Mouse (Mus musculus) MEL (cell line): Measurements from ENCODE around the gene Galntl5.

ENCODE experiments used
- CHD1 ChIP-seq: IDR thresholded peaks from 2 replicates; pipeline ENCODE4 v1.6.1; 2012; ENCODE audit warnings: low read depth, mild to moderate bottlenecking, inconsistent platforms, low read length, improper control_type of control experiment
- CTCF ChIP-seq, 3 experiments: IDR thresholded peaks in 2 of 3; conservative IDR thresholded peaks in 1 of 3; 2 replicates each; pipeline ENCODE4 v1.5.1; 2011 to 2012; ENCODE audit warnings: low read length in 3 of 3, low read depth in 2 of 3, mild to moderate bottlenecking in 2 of 3, improper control_type of control experiment in 1 of 3, inconsistent platforms in 1 of 3, mixed read lengths in 1 of 3, moderate library complexity in 1 of 3; ENCODE audit not compliant: control insufficient read depth in 1 of 3, insufficient read depth in 1 of 3, poor library complexity in 1 of 3, severe bottlenecking in 1 of 3
- EP300 ChIP-seq, 2 experiments: IDR thresholded peaks; 2 replicates each; pipeline ENCODE4 v1.6.1; 2011; ENCODE audit warnings: improper control_type of control experiment in 2 of 2, low read length in 2 of 2, low read depth in 1 of 2, mild to moderate bottlenecking in 1 of 2
- JUND ChIP-seq: IDR thresholded peaks from 2 replicates; pipeline ENCODE4 v1.6.1; 2011; ENCODE audit warnings: low read depth, mild to moderate bottlenecking, improper control_type of control experiment, low read length
- MXI1 ChIP-seq: IDR thresholded peaks from 2 replicates; pipeline ENCODE4 v1.6.1; 2011; ENCODE audit warnings: mild to moderate bottlenecking, low read depth, low read length, improper control_type of control experiment
- POLR2A ChIP-seq, 2 experiments: IDR thresholded peaks; 2 replicates each; pipeline ENCODE4 v1.6.1; 2011 to 2012; ENCODE audit warnings: low read length in 2 of 2, mild to moderate bottlenecking in 2 of 2, control low read depth in 1 of 2, improper control_type of control experiment in 1 of 2, low read depth in 1 of 2, moderate library complexity in 1 of 2; ENCODE audit not compliant: control insufficient read depth in 1 of 2, insufficient read depth in 1 of 2, poor library complexity in 1 of 2

DNA sequence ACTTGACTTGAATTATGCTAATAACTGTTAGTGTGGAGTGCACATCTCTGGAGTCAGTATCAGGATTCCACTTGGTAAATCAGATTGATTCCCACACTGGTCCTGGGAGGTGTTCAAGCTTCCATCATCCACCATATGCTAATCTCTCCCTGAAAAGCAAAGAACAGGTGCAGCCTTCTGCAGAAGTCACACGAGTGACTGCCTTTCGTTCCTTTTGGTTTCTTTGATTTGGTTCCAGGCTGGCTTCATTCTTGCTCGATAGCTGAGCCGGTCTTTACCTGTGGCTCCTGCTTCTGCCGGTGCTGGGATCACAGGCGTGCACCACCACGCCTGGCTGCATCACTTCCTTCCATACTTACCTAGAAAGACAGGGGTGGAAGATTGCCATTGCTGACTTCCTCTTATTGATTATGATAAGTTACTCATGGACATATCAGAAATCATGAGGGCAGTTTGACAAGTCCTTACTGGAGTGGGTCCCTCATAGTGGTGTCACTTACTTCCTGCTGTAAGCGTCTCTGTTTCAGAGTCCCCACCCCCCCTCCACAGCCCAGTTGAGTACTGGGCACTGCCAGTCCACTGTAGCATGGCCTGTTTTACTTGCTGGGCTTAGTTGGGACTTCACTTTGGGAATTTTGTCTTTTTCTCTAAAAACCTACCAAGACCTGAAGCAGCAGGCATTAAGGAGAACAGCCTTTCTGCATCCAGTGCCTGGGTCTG lies 71.7 kb downstream of the Galntl5 start:
- TF ChIP-seq CTCF (IDR thresholded peaks at IDR 0.05 in 2 of 3, conservative IDR thresholded peaks at IDR 0.05 in 1 of 3; ENCODE audit: control insufficient read depth in 1 of 3, insufficient read depth in 1 of 3, low read depth in 2 of 3, low read length in 3 of 3, poor library complexity in 1 of 3, severe bottlenecking in 1 of 3), result no peak
- TF ChIP-seq MXI1, result no peak
- no peak for TF ChIP-seq CHD1
- TF ChIP-seq JUND, result no peak
- no peak for TF ChIP-seq POLR2A (IDR thresholded peaks at IDR 0.05; ENCODE audit: control insufficient read depth in 1 of 2, insufficient read depth in 1 of 2, low read depth in 1 of 2, low read length in 2 of 2, poor library complexity in 1 of 2)
- no peak for TF ChIP-seq EP300 (IDR thresholded peaks at IDR 0.05; ENCODE audit: low read depth in 1 of 2, low read length in 2 of 2)
